Mouse (Mus musculus): ENCODE data around the gene Cttnbp2nl.

Gene Cttnbp2nl

GRCm38 (mm10) chr3:104965070-104965855, 87.7 kb downstream of the Cttnbp2nl start:
- DNase-seq (ENCODE audit: low spot score in 2 of 2), result no peak

GRCm38 (mm10) chr3:104963331-104964276, 89.3 kb downstream of the Cttnbp2nl start:
- DNase-seq (ENCODE audit: low spot score in 2 of 2), result no peak

- no peak for DNase-seq (ENCODE audit: low spot score in 2 of 2)
These were observed 90.1 kb downstream of the Cttnbp2nl start for GRCm38 (mm10) chr3:104962866-104963265.

- no peak for DNase-seq (ENCODE audit: low spot score in 2 of 2)
These were observed 90.8 kb downstream of the Cttnbp2nl start for GRCm38 (mm10) chr3:104962141-104962611.

- no peak for DNase-seq (ENCODE audit: low spot score in 2 of 2)
These were observed 91.6 kb downstream of the Cttnbp2nl start, which contains the start of gene Wnt2b for GRCm38 (mm10) chr3:104961066-104962059. TSS of gene Wnt2b (minus strand) at chr3:104961921.

GRCm38 (mm10) chr3:104960026-104961000, 92.6 kb downstream of the Cttnbp2nl start:
- no peak for DNase-seq (ENCODE audit: low spot score in 2 of 2)

GRCm38 (mm10) chr3:104956131-104956581, 96.8 kb downstream of the Cttnbp2nl start:
- DNase-seq (ENCODE audit: low spot score in 2 of 2), result no peak

- no peak for DNase-seq (ENCODE audit: low spot score in 2 of 2)
These were observed 98.4 kb downstream of the Cttnbp2nl start for GRCm38 (mm10) chr3:104954551-104954950.

GRCm38 (mm10) chr3:104954137-104954536, 98.8 kb downstream of the Cttnbp2nl start:
- DNase-seq (ENCODE audit: low spot score in 2 of 2), result no peak

GRCm38 (mm10) chr3:104952891-104953670, 99.9 kb downstream of the Cttnbp2nl start:
- DNase-seq (ENCODE audit: low spot score in 2 of 2), result no peak

All from spleen, postnatal 10 days (tissue).